Mouse (Mus musculus) urinary bladder, postnatal 0 days (tissue): Measurements from ENCODE around the gene Gm6020. TPM values are rescaled to one million over a fixed set of nuclear protein-coding genes. Genes with fewer than 3 reads are reported as not detected.

ENCODE experiments used
- polyA plus RNA-seq: library from polyadenylated mRNA; unstranded; fragments of >200 nt; fragmentation: Nextera tagmentation; extraction: Ambion mirVana; gene quantifications from 2 replicates; pipeline ENCODE4 v1.2.1, GENCODE M21; 2015

The Gm6020 gene
- polyA plus RNA-seq = not detected in 2 replicates

GRCm38 (mm10) chr19:61183590-61183989 lies at the start of gene Gm6020:
TSS of gene Gm6020 (plus strand) at chr19:61183890.

GRCm38 (mm10) chr19:61140342-61141206 lies 43.1 kb upstream of the Gm6020 start, which contains the start of gene Zfp950:
TSS of gene Zfp950 (minus strand) at chr19:61140840.

GRCm38 (mm10) chr19:61175756-61176324 lies 7.8 kb upstream of the Gm6020 start, which contains the start of gene Gm7102:
TSS of gene Gm7102 (minus strand) at chr19:61176309.

GRCm38 (mm10) chr19:61227941-61228701 lies 44.4 kb downstream of the Gm6020 start, which contains the start of gene Csf2ra:
TSS of gene Csf2ra (minus strand) at chr19:61228429.

Other genes with a start within 250 kb of the Gm6020 start
- gene Zfp950, start 43.0 kb upstream of the Gm6020 start, polyA plus RNA-seq = 15.2 and 17.0 TPM in 2 replicates
- gene Gm7102, start 7.6 kb upstream of the Gm6020 start, polyA plus RNA-seq = not detected in 2 replicates
- gene Csf2ra, start 44.5 kb downstream of the Gm6020 start, polyA plus RNA-seq = 18.6 and 39.0 TPM in 2 replicates
- gene Gm21060, start 113.2 kb downstream of the Gm6020 start, polyA plus RNA-seq = not detected in 2 replicates